Mouse (Mus musculus): ENCODE data around the gene Carns1.

- no peak for TF ChIP-seq CTCF (IDR thresholded peaks at IDR 0.05; ENCODE audit: extremely low read depth, insufficient read length, insufficient replicate concordance, low read depth, low read length)
- no peak for TF ChIP-seq POLR2A (IDR thresholded peaks at IDR 0.05; ENCODE audit: low read depth, low read length)
These were observed 6.6 kb upstream of the Carns1 start for GRCm38 (mm10) chr19:4181892-4182291.
